Mouse (Mus musculus) erythroblast, embryonic 14.5 days (primary cell): ENCODE data around the gene Cpne7. TPM values are rescaled to one million over a fixed set of nuclear protein-coding genes. Genes with fewer than 3 reads are reported as not detected.
"Not testable (repeated sequence)": the region's sequence is repeated elsewhere in the genome, so short reads cannot be mapped to it uniquely, and the experiment has no call there.

ENCODE experiments used
- H3K27me3 ChIP-seq: 2 replicates; pipeline ENCODE4 v1.6.1; 2012; ENCODE audit warnings: inconsistent platforms; ENCODE audit not compliant: control insufficient read depth
- H3K36me3 ChIP-seq: 2 replicates; pipeline ENCODE4 v1.6.1; 2012; ENCODE audit warnings: mild to moderate bottlenecking, inconsistent platforms; ENCODE audit not compliant: control insufficient read depth
- H3K4me1 ChIP-seq: 2 replicates; pipeline ENCODE4 v1.6.1; 2012; ENCODE audit warnings: inconsistent platforms; ENCODE audit not compliant: control insufficient read depth
- H3K4me3 ChIP-seq: replicated peaks from 2 replicates; pipeline ENCODE3; 2012; ENCODE audit warnings: moderate library complexity, mild to moderate bottlenecking, inconsistent platforms
- H3K9me3 ChIP-seq: 2 replicates; pipeline ENCODE4 v1.6.1; 2012; ENCODE audit warnings: low read length, inconsistent platforms, mixed read lengths; ENCODE audit not compliant: control insufficient read depth
- GATA1 ChIP-seq: IDR thresholded peaks from 2 replicates; pipeline ENCODE4 v1.6.1; 2012; ENCODE audit warnings: low read length, inconsistent platforms, mixed read lengths
- TAL1 ChIP-seq: IDR thresholded peaks from 3 replicates; pipeline ENCODE4 v1.6.1; 2012; ENCODE audit warnings: low read length, inconsistent platforms, mixed read lengths
- polyA plus RNA-seq: library from polyadenylated mRNA; stranded (reverse); fragments of >175 nt; gene quantifications from 2 replicates; pipeline ENCODE4 v1.2.3, GENCODE M21; 2012

The Cpne7 gene
- polyA plus RNA-seq, 1 experiment: 0.08 TPM

DNA sequence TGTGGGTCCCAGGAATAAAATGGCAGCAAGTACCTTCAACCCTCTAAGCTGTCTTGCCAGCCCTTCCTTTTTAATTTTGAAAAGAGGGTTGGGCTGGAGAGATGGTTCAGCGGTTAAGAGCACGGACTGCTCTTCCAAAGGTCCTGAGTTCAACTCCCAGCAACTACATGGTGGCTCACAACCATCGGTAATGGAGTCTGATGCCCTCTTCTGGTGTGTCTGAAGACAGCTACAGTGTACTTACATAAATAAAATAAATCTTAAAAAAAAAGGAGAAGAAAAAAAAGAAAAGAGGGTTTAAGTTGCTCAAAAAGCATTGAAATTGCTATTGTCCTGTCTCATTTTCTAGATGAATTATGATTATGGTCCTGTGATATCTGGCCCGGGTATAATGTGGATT is 15.9 kb upstream of the Cpne7 start:
- TF ChIP-seq TAL1 (no peak), GATA1 (no peak)
- H3K4me1 ChIP-seq: peaks cover 29% of the 10 kb centered on the region
- no peaks in the 10 kb centered on the region for H3K9me3 ChIP-seq
- peak overlapping the region; percentile 98 for H3K4me3 ChIP-seq
- peaks cover 54% of the 10 kb centered on the region for H3K36me3 ChIP-seq
- no peaks in the 10 kb centered on the region for H3K27me3 ChIP-seq

DNA sequence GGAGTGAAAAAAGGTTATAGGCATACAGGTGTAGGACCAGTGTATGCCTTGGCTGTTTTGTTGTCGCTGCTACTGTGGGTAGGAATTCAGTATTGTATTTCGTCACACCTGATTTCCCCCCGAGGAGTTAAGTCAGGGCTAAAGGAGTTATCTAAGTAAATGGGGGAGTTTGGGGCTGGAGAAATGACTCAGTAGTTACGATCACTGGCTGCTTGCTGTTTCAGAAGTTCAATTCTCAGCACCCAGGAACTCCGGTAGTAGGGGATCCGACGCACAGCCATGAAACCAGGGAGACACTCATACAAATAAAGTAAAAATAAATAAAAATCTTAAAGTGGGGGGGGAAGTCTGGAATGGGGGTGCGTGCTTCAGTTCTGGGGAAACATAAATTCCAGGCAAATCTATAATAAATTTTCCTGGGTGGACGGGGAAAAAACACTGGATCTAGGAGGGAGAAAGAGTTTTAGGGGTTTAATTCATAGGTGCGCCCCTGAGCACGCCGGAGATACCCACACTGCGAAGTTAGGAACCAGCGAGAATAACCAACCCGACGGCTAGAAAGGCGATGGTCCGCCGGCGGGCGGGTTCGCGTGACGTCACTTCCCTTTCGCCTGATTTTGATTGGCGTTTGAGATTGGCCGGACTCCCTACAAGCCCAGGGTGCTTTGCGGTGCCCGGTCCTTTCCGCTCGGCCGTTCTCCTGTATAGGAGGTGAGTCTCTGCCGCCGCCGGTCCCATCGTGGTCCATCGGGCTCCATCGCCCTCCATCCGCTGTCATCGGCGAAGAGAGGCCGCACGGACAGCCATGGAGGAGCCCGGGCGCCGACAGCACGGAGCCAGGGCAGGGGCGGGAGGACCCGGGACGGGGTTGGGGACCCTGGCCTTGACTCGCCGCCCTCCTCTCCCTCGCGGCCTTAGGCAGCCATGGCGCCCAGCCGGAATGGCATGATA is 15.2 kb upstream of the Cpne7 start, which contains the start of gene Rpl13:
Gene Rpl13, plus strand, starts transcription at position 616 of the 951 bp plus-strand sequence.
- Histone ChIP-seq H3K4me1 (peaks cover 29% of the 10 kb centered on the region), H3K36me3 (peaks cover 51% of the 10 kb centered on the region), H3K27me3 (no peaks in the 10 kb centered on the region), H3K4me3 (peak within 1 kb of the TSS; percentile 98), H3K9me3 (no peaks in the 10 kb centered on the region)
- TF ChIP-seq GATA1: peak; percentile 81
- no peak for TF ChIP-seq TAL1

- Histone ChIP-seq H3K4me1 (peaks cover 29% of the 10 kb centered on the region), H3K36me3 (peaks cover 43% of the 10 kb centered on the region), H3K4me3 (peak overlapping the region; percentile 98)
- not testable (repeated sequence) for H3K27me3 ChIP-seq, H3K9me3 ChIP-seq
Measured at GRCm38 (mm10) chr8:123102855-123103254, 14.3 kb upstream of the Cpne7 start.

DNA sequence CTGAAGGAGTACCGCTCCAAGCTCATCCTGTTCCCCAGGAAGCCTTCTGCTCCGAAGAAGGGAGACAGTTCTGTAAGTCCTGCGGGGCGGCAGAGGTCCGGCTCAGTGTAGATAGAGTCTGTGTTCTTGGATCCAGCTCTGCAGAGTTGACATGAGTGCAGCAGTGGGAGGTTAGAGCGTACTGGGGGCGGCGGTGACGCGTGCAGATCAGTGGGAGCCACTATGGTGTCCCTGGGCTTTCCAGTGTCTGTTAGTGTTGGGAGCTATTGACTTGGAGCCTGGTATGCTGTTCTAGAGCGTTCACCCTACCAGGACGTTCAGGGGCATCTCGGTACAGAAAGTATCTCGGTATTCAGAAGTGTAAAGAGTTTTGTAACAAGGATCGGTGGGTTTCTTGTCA is 13.9 kb upstream of the Cpne7 start:
- Histone ChIP-seq H3K36me3 (peaks cover 39% of the 10 kb centered on the region), H3K4me1 (peaks cover 29% of the 10 kb centered on the region), H3K9me3 (no peaks in the 10 kb centered on the region), H3K4me3 (peak overlapping the region; percentile 98), H3K27me3 (no peaks in the 10 kb centered on the region)
- no peak for TF ChIP-seq TAL1
- no peak for TF ChIP-seq GATA1

DNA sequence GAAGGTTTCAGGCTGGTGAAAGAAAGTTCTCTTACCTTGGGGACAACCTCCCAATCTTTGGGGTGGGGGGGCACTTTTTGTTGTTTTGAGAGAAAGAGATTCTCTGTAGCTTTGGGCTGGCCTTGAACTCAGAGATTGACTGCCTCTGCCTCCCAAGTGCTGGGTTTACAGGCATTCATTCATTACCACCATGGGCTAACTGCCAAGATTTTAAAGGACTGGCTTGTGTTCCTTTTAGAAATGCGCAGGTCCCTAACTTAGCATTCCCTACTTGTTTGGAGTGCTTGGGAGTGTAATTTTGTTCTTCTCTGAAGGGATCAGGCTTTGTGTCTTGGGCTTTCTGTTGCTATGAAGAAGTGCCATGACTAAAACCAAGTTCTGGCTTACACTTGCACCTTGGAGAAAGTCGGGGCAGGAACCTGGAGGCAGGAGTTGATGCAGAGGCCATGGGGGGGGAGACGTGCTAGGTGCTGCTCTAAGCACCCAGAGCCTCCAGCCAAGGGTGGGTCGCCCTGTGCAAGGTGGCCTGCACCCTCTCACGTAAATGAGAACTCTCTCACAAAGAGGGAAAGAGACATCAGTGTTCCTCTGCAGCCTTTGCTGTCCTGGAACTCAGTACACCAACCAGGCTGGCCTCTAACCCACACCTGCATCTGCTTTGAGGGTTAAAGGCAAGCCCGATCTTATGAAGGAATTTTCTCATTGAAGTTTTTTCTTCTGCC is 13.0 kb upstream of the Cpne7 start:
- Histone ChIP-seq H3K36me3 (peaks cover 35% of the 10 kb centered on the region), H3K9me3 (no peaks in the 10 kb centered on the region), H3K4me1 (peaks cover 29% of the 10 kb centered on the region), H3K4me3 (peak overlapping the region; percentile 98), H3K27me3 (no peaks in the 10 kb centered on the region)
- TF ChIP-seq TAL1: no peak

GRCm38 (mm10) chr8:123105553-123106326 is 11.4 kb upstream of the Cpne7 start:
- no peaks in the 10 kb centered on the region for H3K27me3 ChIP-seq
- H3K4me1 ChIP-seq: peaks cover 27% of the 10 kb centered on the region
- no peak for TF ChIP-seq GATA1
- no peak for TF ChIP-seq TAL1
- no peak overlapping the region for H3K4me3 ChIP-seq
- no peaks in the 10 kb centered on the region for H3K9me3 ChIP-seq
- peaks cover 35% of the 10 kb centered on the region for H3K36me3 ChIP-seq

GRCm38 (mm10) chr8:123106531-123106930 is 10.6 kb upstream of the Cpne7 start:
- Histone ChIP-seq H3K4me3 (no peak overlapping the region), H3K36me3 (peaks cover 35% of the 10 kb centered on the region), H3K27me3 (no peaks in the 10 kb centered on the region), H3K9me3 (no peaks in the 10 kb centered on the region), H3K4me1 (peaks cover 27% of the 10 kb centered on the region)
- TF ChIP-seq TAL1 (no peak), GATA1 (no peak)

- peaks cover 19% of the 10 kb centered on the region for H3K4me1 ChIP-seq
- no peak for TF ChIP-seq TAL1
- TF ChIP-seq GATA1: no peak
Measured at GRCm38 (mm10) chr8:123108010-123108409, 9.2 kb upstream of the Cpne7 start.

More at GRCm38 (mm10) chr8:123108010-123108409, 9.2 kb upstream of the Cpne7 start:
- no peak overlapping the region for H3K4me3 ChIP-seq
- H3K9me3 ChIP-seq: no peaks in the 10 kb centered on the region
- no peaks in the 10 kb centered on the region for H3K27me3 ChIP-seq
- peaks cover 31% of the 10 kb centered on the region for H3K36me3 ChIP-seq
